Mouse (Mus musculus) limb, embryonic 14.5 days (tissue): ENCODE results near the gene Arhgap35. TPM values are rescaled to one million over a fixed set of nuclear protein-coding genes. Genes with fewer than 3 reads are reported as not detected.
A peak's percentile ranks its signal among the peaks of the same experiment; 100 is the strongest.

Experiments
- ATAC-seq: fragments of 200-750 bp; cut with Nextera tagmentation; 2 replicates; pipeline ENCODE4 v1.8.0; 2017; ENCODE audit warnings: low read depth, moderate number of reproducible peaks, moderate TSS enrichment; ENCODE audit not compliant: low FRiP score
- DNase-seq: peaks from one replicate; pipeline ENCODE4 v3.0.0-alpha.2; 2015; ENCODE audit warnings: low spot score
- H3K27ac ChIP-seq: fragments of 300-500 bp; sonication (generic); replicated peaks from 2 replicates; pipeline ENCODE4 v1.5.1; 2014; ENCODE audit warnings: low read depth, mild to moderate bottlenecking, low read length, moderate library complexity, mixed read lengths
- H3K27me3 ChIP-seq: fragments of 300-500 bp; sonication (generic); 2 replicates; pipeline ENCODE4 v1.6.1; 2014; ENCODE audit warnings: low read length, mixed read lengths; ENCODE audit not compliant: control insufficient read depth, insufficient read depth
- H3K36me3 ChIP-seq: fragments of 300-500 bp; sonication (generic); 2 replicates; pipeline ENCODE4 v1.6.1; 2014; ENCODE audit warnings: mild to moderate bottlenecking, low read length, moderate library complexity, mixed read lengths; ENCODE audit not compliant: control insufficient read depth, insufficient read depth
- H3K4me1 ChIP-seq: fragments of 300-500 bp; sonication (generic); 2 replicates; pipeline ENCODE4 v1.6.1; 2014; ENCODE audit warnings: antibody characterized with exemption, low read length, mixed read lengths; ENCODE audit not compliant: control insufficient read depth, insufficient read depth
- H3K4me2 ChIP-seq: fragments of 300-500 bp; sonication (generic); replicated peaks from 2 replicates; pipeline ENCODE4 v1.6.1; 2014; ENCODE audit warnings: low read depth, mild to moderate bottlenecking, low read length, moderate library complexity; ENCODE audit not compliant: severe bottlenecking
- H3K4me3 ChIP-seq: fragments of 300-500 bp; sonication (generic); replicated peaks from 2 replicates; pipeline ENCODE4 v1.5.1; 2014; ENCODE audit warnings: low read length
- H3K9ac ChIP-seq: fragments of 300-500 bp; sonication (generic); 2 replicates; pipeline ENCODE4 v1.6.1; 2014; ENCODE audit warnings: mild to moderate bottlenecking, low read depth, low read length, moderate library complexity; ENCODE audit not compliant: severe bottlenecking
- H3K9me3 ChIP-seq: fragments of 300-500 bp; sonication (generic); 2 replicates; pipeline ENCODE4 v1.6.1; 2016; ENCODE audit warnings: low read length; ENCODE audit not compliant: control insufficient read depth
- POLR2A ChIP-seq: fragments of 200-500 bp; IDR thresholded peaks from 2 replicates; pipeline ENCODE4 v1.8.0; 2012; ENCODE audit warnings: inconsistent platforms, mild to moderate bottlenecking, moderate library complexity, borderline replicate concordance; ENCODE audit not compliant: insufficient read depth, insufficient read length; ENCODE audit errors: extremely low read depth
- WGBS: fragments of 180-500 bp; shearing (Covaris S2); extraction: QIAGEN DNeasy Blood & Tissue Kit; methylation state at CpG from one replicate; pipeline ENCODE4 v1.1.7; 2014; 5-methylcytosine and 5-hydroxymethylcytosine counted together
- polyA plus RNA-seq, 2 experiments: library from polyadenylated mRNA; depleted of rRNA in 1 of 2; stranded (reverse) in 1 of 2; unstranded in 1 of 2; fragments of >200 nt; fragmentation: Nextera tagmentation in 1 of 2; extraction: Ambion mirVana in 1 of 2; gene quantifications; 2 replicates each; pipeline versions ENCODE4 v1.2.1 to v1.2.3; 2012 to 2014

The Arhgap35 gene
- polyA plus RNA-seq, 2 experiments, result 23.0 to 24.7 TPM

DNA sequence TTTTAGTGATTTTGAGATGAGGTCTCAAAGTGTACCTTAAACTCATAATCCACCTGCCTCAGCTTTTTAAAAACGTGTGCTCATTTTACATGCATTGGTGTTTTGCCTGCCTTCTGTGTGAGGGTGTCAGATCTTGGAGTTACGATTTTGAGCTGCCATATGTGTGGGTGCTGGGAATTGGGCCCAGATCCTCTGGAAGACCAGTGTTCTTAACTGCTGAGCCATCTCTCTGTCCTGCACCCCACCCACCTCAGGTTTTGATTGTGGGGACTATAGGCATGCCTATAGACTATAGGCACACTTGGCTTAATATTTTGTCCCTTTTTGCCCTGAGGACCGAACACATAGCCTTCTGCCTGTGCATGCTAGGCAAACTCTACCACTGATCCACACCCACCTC is 122.6 kb downstream of the Arhgap35 start:
- Histone ChIP-seq H3K4me3 (no peak overlapping the region), H3K9me3 (no peaks in the 10 kb centered on the region), H3K27me3 (no peaks in the 10 kb centered on the region), H3K4me1 (no peaks in the 10 kb centered on the region), H3K36me3 (peaks cover 18% of the 10 kb centered on the region), H3K4me2 (no peak overlapping the region), H3K9ac (no peak overlapping the region), H3K27ac (no peak overlapping the region)
- WGBS, result 62% methylated on average over 3 of the region's 3 CpGs
- TF ChIP-seq POLR2A, result no peak
- ATAC-seq, result no peak
- DNase-seq, result no peak

GRCm38 (mm10) chr7:16491759-16492158 is 123.0 kb downstream of the Arhgap35 start:
- Histone ChIP-seq H3K36me3 (peaks cover 14% of the 10 kb centered on the region), H3K4me1 (no peaks in the 10 kb centered on the region), H3K9me3 (no peaks in the 10 kb centered on the region), H3K4me3 (no peak overlapping the region), H3K4me2 (no peak overlapping the region), H3K27me3 (no peaks in the 10 kb centered on the region), H3K27ac (no peak overlapping the region), H3K9ac (no peak overlapping the region)
- TF ChIP-seq POLR2A, result no peak
- DNase-seq, result peak; percentile 62
- peak; percentile 19; the same call in 1 of the 2 replicates for ATAC-seq
- WGBS, result 37% methylated on average over 3 of the region's 3 CpGs

DNA sequence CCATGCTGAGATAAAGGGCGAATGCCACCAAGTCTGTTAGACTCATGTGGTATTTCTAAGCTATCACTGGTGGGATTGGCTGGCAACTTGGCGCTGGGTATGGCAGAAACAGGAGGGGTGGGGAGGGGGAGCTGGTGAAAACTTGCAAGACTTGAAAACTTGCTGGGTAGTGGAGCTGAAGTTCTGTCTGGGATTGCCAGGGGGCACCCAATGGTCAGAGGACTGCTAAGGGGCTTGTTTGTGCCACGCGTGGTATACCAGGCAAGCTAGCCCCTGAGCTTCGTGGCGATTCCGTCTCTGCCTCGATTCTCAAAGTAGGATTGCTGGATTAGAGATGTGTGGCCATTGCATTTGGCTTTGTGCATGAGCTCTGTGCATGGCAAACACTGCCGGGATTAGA is 124.8 kb downstream of the Arhgap35 start:
- Histone ChIP-seq H3K9ac (no peak overlapping the region), H3K36me3 (no peaks in the 10 kb centered on the region), H3K27ac (no peak overlapping the region), H3K27me3 (no peaks in the 10 kb centered on the region), H3K4me1 (no peaks in the 10 kb centered on the region), H3K4me2 (no peak overlapping the region), H3K4me3 (no peak overlapping the region), H3K9me3 (no peaks in the 10 kb centered on the region)
- ATAC-seq (no peak), DNase-seq (no peak)
- no peak for TF ChIP-seq POLR2A
- WGBS, result 87% methylated on average over 9 of the region's 9 CpGs

GRCm38 (mm10) chr7:16488816-16489215 is 126.0 kb downstream of the Arhgap35 start:
- no peak for ATAC-seq

GRCm38 (mm10) chr7:16477628-16478027 is 137.2 kb downstream of the Arhgap35 start, which contains the start of gene Npas1:
Npas1 (minus strand) TSS chr7:16477728.
- no peak within 1 kb of the TSS for H3K27ac ChIP-seq
- no peak within 1 kb of the TSS for H3K9ac ChIP-seq
- no peak for ATAC-seq
- H3K36me3 ChIP-seq, result no peaks in the 10 kb centered on the region
- DNase-seq, result no peak
- H3K27me3 ChIP-seq, result peaks cover 47% of the 10 kb centered on the region
- H3K4me1 ChIP-seq, result peaks cover 13% of the 10 kb centered on the region
- H3K4me2 ChIP-seq, result peak within 1 kb of the TSS; percentile 37
- WGBS, result 87% methylated on average over 8 of the region's 8 CpGs
- no peaks in the 10 kb centered on the region for H3K9me3 ChIP-seq
- H3K4me3 ChIP-seq, result peak within 1 kb of the TSS; percentile 23
- no peak for TF ChIP-seq POLR2A

More at GRCm38 (mm10) chr7:16488816-16489215, 126.0 kb downstream of the Arhgap35 start:
- Histone ChIP-seq H3K36me3 (no peaks in the 10 kb centered on the region), H3K9ac (no peak overlapping the region), H3K27me3 (no peaks in the 10 kb centered on the region), H3K4me3 (no peak overlapping the region), H3K9me3 (no peaks in the 10 kb centered on the region), H3K4me1 (no peaks in the 10 kb centered on the region), H3K4me2 (no peak overlapping the region), H3K27ac (no peak overlapping the region)
- DNase-seq, result no peak
- no peak for TF ChIP-seq POLR2A

DNA sequence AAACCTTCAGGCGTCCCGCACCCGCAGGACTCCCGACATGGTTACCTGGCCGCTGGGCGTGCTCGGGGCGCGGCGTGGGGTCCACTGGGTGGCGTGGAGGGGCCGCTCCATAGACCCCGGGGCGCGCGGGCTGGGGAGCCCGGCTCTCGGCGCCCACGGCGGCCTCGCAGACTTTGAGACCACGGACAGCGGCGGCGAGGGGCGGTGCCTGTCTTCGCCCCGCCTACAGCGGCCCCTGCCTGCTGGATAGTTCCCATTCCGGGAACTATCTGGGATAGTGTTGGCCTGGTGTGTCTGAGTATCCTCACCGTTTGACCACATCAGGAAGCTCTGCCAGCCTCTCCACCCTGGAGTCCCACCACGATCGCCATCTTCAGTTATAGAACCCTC is 138.2 kb downstream of the Arhgap35 start:
- Histone ChIP-seq H3K9me3 (no peaks in the 10 kb centered on the region), H3K4me2 (peak overlapping the region; percentile 37), H3K36me3 (no peaks in the 10 kb centered on the region), H3K27ac (no peak overlapping the region), H3K9ac (no peak overlapping the region), H3K27me3 (peaks cover 56% of the 10 kb centered on the region), H3K4me3 (peak overlapping the region; percentile 23), H3K4me1 (peaks cover 13% of the 10 kb centered on the region)
- ATAC-seq (peak; percentile 57), DNase-seq (no peak)
- 1% methylated on average over 29 of the region's 34 CpGs for WGBS
- TF ChIP-seq POLR2A, result no peak
